In genomic region chr1:87154501-87155120, GRCm38 (mm10) we compare ENCODE assay signal across 10 mouse cellular contexts. TPM values are rescaled to one million over a fixed set of nuclear protein-coding genes. Genes with fewer than 3 reads are reported as not detected.
DNase-seq lines count a peak whose midpoint lies in the region; ATAC-seq and TF ChIP-seq lines count a peak whose summit lies in the region.
"Had no signal": no experiment of that assay in that cellular context is flagged by ENCODE, and none has a peak within 500 bp of the region (broad histone marks: within the 10 kb centered on the region; RNA-seq: fewer than 3 reads in every experiment).

No protein-coding gene starts in this region.

- peaks cover 5% of the 10 kb centered on the region for H3K27me3 ChIP-seq in kidney, adult 2 months (replicated peaks; ENCODE audit: control insufficient read depth, insufficient read depth, low read length)
- H3K27me3 ChIP-seq in hindbrain, embryonic 16.5 days (replicated peaks; ENCODE audit: control insufficient read depth, insufficient read depth, low read length): peaks cover 51% of the 10 kb centered on the region
- peaks cover 75% of the 10 kb centered on the region for H3K27me3 ChIP-seq in midbrain, postnatal 0 days (ENCODE audit: insufficient read depth, low read length)

- no peaks in the 10 kb centered on the region for H3K36me3 ChIP-seq in kidney, adult 2 months (ENCODE audit: control insufficient read depth, insufficient read depth, low read length)
- no peaks in the 10 kb centered on the region for H3K36me3 ChIP-seq in hindbrain, embryonic 16.5 days (ENCODE audit: control insufficient read depth, insufficient read depth, low read length)
- H3K36me3 ChIP-seq in midbrain, postnatal 0 days (ENCODE audit: insufficient read depth, low read length): no peaks in the 10 kb centered on the region

- 2% methylated on average over 58 of the region's 58 CpGs for WGBS in kidney, adult 2 months
- WGBS in hindbrain, embryonic 16.5 days: 2% methylated on average over 54 of the region's 58 CpGs
- 1% methylated on average over 49 of the region's 58 CpGs for WGBS in midbrain, postnatal 0 days

- ATAC-seq in hindbrain, embryonic 16.5 days: 0 out of 2 replicates have a peak, but pooled peaks have one; percentile 1
- ATAC-seq in midbrain, postnatal 0 days (ENCODE audit: low FRiP score): no peak; the same call in 1 of the 2 replicates

- TF ChIP-seq POLR2A in kidney, adult 2 months (IDR thresholded peaks at IDR 0.05; ENCODE audit: low read depth, low read length): no peak

- TF ChIP-seq CTCF in kidney, adult 2 months (conservative IDR thresholded peaks at IDR 0.05; ENCODE audit: insufficient read depth, insufficient read length, low read depth, low read length): no peak
- TF ChIP-seq CTCF in midbrain, postnatal 0 days (IDR thresholded peaks at IDR 0.05): peak; percentile 18; the same call in 1 of the 2 replicates

- no peak for DNase-seq in kidney, adult 2 months
- DNase-seq in kidney, postnatal 25 days: no peak
- DNase-seq in embryo, embryonic 11 days: peak; percentile 25
- DNase-seq in midbrain, postnatal 0 days (ENCODE audit: low spot score): no peak
- DNase-seq in gastrocnemius, postnatal 25 days: no peak
- no peak for DNase-seq in gastrocnemius, postnatal 36 days
- DNase-seq in thymus, adult 18-20 months: no peak
- DNase-seq: cerebellum, adult 11 months had no signal

- no peaks in the 10 kb centered on the region for H3K9me3 ChIP-seq in hindbrain, embryonic 16.5 days (ENCODE audit: control insufficient read depth, low read length)
- no peaks in the 10 kb centered on the region for H3K9me3 ChIP-seq in midbrain, postnatal 0 days (ENCODE audit: low read length)

- intact Hi-C loops in gastrocnemius, postnatal 36 days (cut with DNase I): no loop called here

- H3K27ac ChIP-seq in kidney, adult 2 months (ENCODE audit: insufficient read depth, low read depth, low read length): no peak overlapping the region
- H3K27ac ChIP-seq in hindbrain, embryonic 16.5 days (ENCODE audit: low read depth, low read length): no peak overlapping the region
- no peak overlapping the region for H3K27ac ChIP-seq in midbrain, postnatal 0 days (ENCODE audit: low read depth, low read length)

- H3K4me1 ChIP-seq in kidney, adult 2 months (ENCODE audit: control insufficient read depth, insufficient read depth, low read length): no peaks in the 10 kb centered on the region
- H3K4me1 ChIP-seq in hindbrain, embryonic 16.5 days (ENCODE audit: control insufficient read depth, insufficient read depth, low read depth, low read length): peaks cover 14% of the 10 kb centered on the region
- H3K4me1 ChIP-seq in midbrain, postnatal 0 days (ENCODE audit: insufficient read depth, low read length): no peaks in the 10 kb centered on the region; the same call in 1 of the 2 replicates

- peak overlapping the region; percentile 74 for H3K4me2 ChIP-seq in hindbrain, embryonic 16.5 days (ENCODE audit: low read length)
- H3K4me2 ChIP-seq in midbrain, postnatal 0 days (ENCODE audit: low read depth, low read length, poor library complexity, severe bottlenecking): peak overlapping the region; percentile 82

- 0 out of 2 replicates have a peak overlapping the region, but pooled peaks have one; percentile 7 for H3K4me3 ChIP-seq in kidney, adult 2 months (ENCODE audit: insufficient read depth, low read depth, low read length)
- H3K4me3 ChIP-seq in hindbrain, embryonic 16.5 days (ENCODE audit: low read length): peak overlapping the region; percentile 48
- peak overlapping the region; percentile 48 for H3K4me3 ChIP-seq in midbrain, postnatal 0 days (ENCODE audit: low read depth, low read length)

- H3K9ac ChIP-seq in hindbrain, embryonic 16.5 days (ENCODE audit: low read depth, low read length): peak overlapping the region; percentile 47
- H3K9ac ChIP-seq in midbrain, postnatal 0 days (replicated peaks; ENCODE audit: low read length, poor library complexity, severe bottlenecking): no peak overlapping the region

RNA-seq across cellular contexts. Expression of gene Ecel1, which starts 1.7 kb away (rescaled TPM):
- polyA plus RNA-seq in kidney, adult 2 months (2012; rRNA removed): 0.07 and 0.39 TPM in 2 replicates
- polyA plus RNA-seq in hindbrain, embryonic 16.5 days (2015; fragmentation: Nextera tagmentation; extraction: Ambion mirVana): 34.9 and 40.2 TPM in 2 replicates
- total RNA-seq in midbrain, postnatal 0 days (2014; rRNA removed): 15.8 and 16.2 TPM in 2 replicates
- 16.7 and 18.9 TPM in 2 replicates for polyA plus RNA-seq in midbrain, postnatal 0 days (2015; fragmentation: Nextera tagmentation; extraction: Ambion mirVana)
- total RNA-seq in gastrocnemius, postnatal 25 days (2021): not detected
- not detected for total RNA-seq in gastrocnemius, postnatal 36 days (2021)
- total RNA-seq: neutrophil, adult 5-6 weeks had no signal

RNA-seq across cellular contexts. Expression of gene Prss56, which starts 28.5 kb away (rescaled TPM):
- not detected in 2 replicates for polyA plus RNA-seq in kidney, adult 2 months (2012; rRNA removed)
- 2.1 and 2.6 TPM in 2 replicates for polyA plus RNA-seq in hindbrain, embryonic 16.5 days (2015; fragmentation: Nextera tagmentation; extraction: Ambion mirVana)
- total RNA-seq in midbrain, postnatal 0 days (2014; rRNA removed): 0.94 TPM in 1 of 2 replicates, not detected in the other
- 0.07 TPM in 1 of 2 replicates, not detected in the other for polyA plus RNA-seq in midbrain, postnatal 0 days (2015; fragmentation: Nextera tagmentation; extraction: Ambion mirVana)
- not detected for total RNA-seq in gastrocnemius, postnatal 25 days (2021)
- total RNA-seq in gastrocnemius, postnatal 36 days (2021): not detected
- total RNA-seq: neutrophil, adult 5-6 weeks had no signal

RNA-seq across cellular contexts. Expression of gene Akp3, which starts 29.8 kb away (rescaled TPM):
- not detected in 2 replicates for polyA plus RNA-seq in kidney, adult 2 months (2012; rRNA removed)
- 0.09 TPM in 2 replicates for polyA plus RNA-seq in hindbrain, embryonic 16.5 days (2015; fragmentation: Nextera tagmentation; extraction: Ambion mirVana)
- total RNA-seq in midbrain, postnatal 0 days (2014; rRNA removed): 0.38 TPM in 1 of 2 replicates, not detected in the other
- not detected in 2 replicates for polyA plus RNA-seq in midbrain, postnatal 0 days (2015; fragmentation: Nextera tagmentation; extraction: Ambion mirVana)
- total RNA-seq in gastrocnemius, postnatal 25 days (2021): not detected
- total RNA-seq in gastrocnemius, postnatal 36 days (2021): not detected
- total RNA-seq: neutrophil, adult 5-6 weeks had no signal

RNA-seq across cellular contexts. Expression of gene Chrnd, which starts 35.8 kb away (rescaled TPM):
- polyA plus RNA-seq in kidney, adult 2 months (2012; rRNA removed): not detected in 2 replicates
- 0.62 TPM in 1 of 2 replicates, not detected in the other for polyA plus RNA-seq in hindbrain, embryonic 16.5 days (2015; fragmentation: Nextera tagmentation; extraction: Ambion mirVana)
- not detected in 2 replicates for total RNA-seq in midbrain, postnatal 0 days (2014; rRNA removed)
- not detected in 2 replicates for polyA plus RNA-seq in midbrain, postnatal 0 days (2015; fragmentation: Nextera tagmentation; extraction: Ambion mirVana)
- 1 to 10 TPM; 2.1 to 3.5 TPM for total RNA-seq in gastrocnemius, postnatal 25 days (2021)
- total RNA-seq in gastrocnemius, postnatal 36 days (2021): 1 to 10 TPM; 1.9 to 2.6 TPM
- total RNA-seq: neutrophil, adult 5-6 weeks had no signal

RNA-seq across cellular contexts. Expression of gene Chrng, which starts 49.8 kb away (rescaled TPM):
- not detected in 2 replicates for polyA plus RNA-seq in kidney, adult 2 months (2012; rRNA removed)
- polyA plus RNA-seq in hindbrain, embryonic 16.5 days (2015; fragmentation: Nextera tagmentation; extraction: Ambion mirVana): 0.96 TPM in 1 of 2 replicates, not detected in the other
- total RNA-seq in midbrain, postnatal 0 days (2014; rRNA removed): 0.49 TPM in 1 of 2 replicates, not detected in the other
- not detected in 2 replicates for polyA plus RNA-seq in midbrain, postnatal 0 days (2015; fragmentation: Nextera tagmentation; extraction: Ambion mirVana)
- total RNA-seq in gastrocnemius, postnatal 25 days (2021): 1 to 10 TPM in 1 of 2 experiments, under 1 TPM in 1; 0.15 to 1.4 TPM
- under 1 TPM in 1 of 2 experiments, not detected in 1; 0.52 TPM for total RNA-seq in gastrocnemius, postnatal 36 days (2021)
- total RNA-seq: neutrophil, adult 5-6 weeks had no signal

Comparison
In these comparisons a context has a peak if more than half of its experiments do, and no peak if none do; other contexts are left out.
1. RNA of gene Ecel1, which starts 1.7 kb away (total RNA-seq): 15.8 to 16.2 TPM in midbrain, postnatal 0 days; not detected in gastrocnemius, postnatal 25 days and not detected in gastrocnemius, postnatal 36 days; every median in the first group is over 10 times any median in the second.
2. Peak in every context shown above with its lines, with median percentiles within 50 percentile points of each other: H3K4me3 ChIP-seq.